Mouse (Mus musculus): ENCODE measurements around the gene Tnrc6b.

The Tnrc6b gene

GRCm38 (mm10) chr15:80886361-80887156 lies 175.4 kb downstream of the Tnrc6b start:
- no peak for TF ChIP-seq GATA4 (IDR thresholded peaks at IDR 0.05; ENCODE audit: insufficient replicate concordance, low read length)

- TF ChIP-seq GATA4 (IDR thresholded peaks at IDR 0.05; ENCODE audit: insufficient replicate concordance, low read length), result no peak
Observed at GRCm38 (mm10) chr15:80892341-80892740, 181.2 kb downstream of the Tnrc6b start.

- no peak for TF ChIP-seq GATA4 (IDR thresholded peaks at IDR 0.05; ENCODE audit: insufficient replicate concordance, low read length)
Observed at GRCm38 (mm10) chr15:80896741-80897140, 185.6 kb downstream of the Tnrc6b start.

GRCm38 (mm10) chr15:80897911-80898310 lies 186.8 kb downstream of the Tnrc6b start:
- TF ChIP-seq GATA4 (IDR thresholded peaks at IDR 0.05; ENCODE audit: insufficient replicate concordance, low read length), result no peak

- TF ChIP-seq GATA4 (IDR thresholded peaks at IDR 0.05; ENCODE audit: insufficient replicate concordance, low read length), result no peak
Observed at GRCm38 (mm10) chr15:80899806-80900205, 188.7 kb downstream of the Tnrc6b start.

- TF ChIP-seq GATA4 (IDR thresholded peaks at IDR 0.05; ENCODE audit: insufficient replicate concordance, low read length), result no peak
Observed at GRCm38 (mm10) chr15:80901806-80902513, 190.8 kb downstream of the Tnrc6b start.

- TF ChIP-seq GATA4 (IDR thresholded peaks at IDR 0.05; ENCODE audit: insufficient replicate concordance, low read length), result no peak
Observed at GRCm38 (mm10) chr15:80910183-80910582, 199.1 kb downstream of the Tnrc6b start.

GRCm38 (mm10) chr15:80910790-80911531 lies 199.8 kb downstream of the Tnrc6b start:
- no peak for TF ChIP-seq GATA4 (IDR thresholded peaks at IDR 0.05; ENCODE audit: insufficient replicate concordance, low read length)

- TF ChIP-seq GATA4 (IDR thresholded peaks at IDR 0.05; ENCODE audit: insufficient replicate concordance, low read length), result no peak
Observed at GRCm38 (mm10) chr15:80912175-80912574, 201.1 kb downstream of the Tnrc6b start.

- no peak for TF ChIP-seq GATA4 (IDR thresholded peaks at IDR 0.05; ENCODE audit: insufficient replicate concordance, low read length)
Observed at GRCm38 (mm10) chr15:80913803-80914202, 202.7 kb downstream of the Tnrc6b start.

GRCm38 (mm10) chr15:80915850-80916249 lies 204.7 kb downstream of the Tnrc6b start:
- no peak for TF ChIP-seq GATA4 (IDR thresholded peaks at IDR 0.05; ENCODE audit: insufficient replicate concordance, low read length)

GRCm38 (mm10) chr15:80916621-80917020 lies 205.5 kb downstream of the Tnrc6b start:
- TF ChIP-seq GATA4 (IDR thresholded peaks at IDR 0.05; ENCODE audit: insufficient replicate concordance, low read length), result no peak

GRCm38 (mm10) chr15:80920346-80920745 lies 209.2 kb downstream of the Tnrc6b start:
- TF ChIP-seq GATA4 (IDR thresholded peaks at IDR 0.05; ENCODE audit: insufficient replicate concordance, low read length), result no peak

- TF ChIP-seq GATA4 (IDR thresholded peaks at IDR 0.05; ENCODE audit: insufficient replicate concordance, low read length), result no peak
Observed at GRCm38 (mm10) chr15:80921781-80922180, 210.7 kb downstream of the Tnrc6b start.

- no peak for TF ChIP-seq GATA4 (IDR thresholded peaks at IDR 0.05; ENCODE audit: insufficient replicate concordance, low read length)
Observed at GRCm38 (mm10) chr15:80924211-80924610, 213.1 kb downstream of the Tnrc6b start.

Measured in liver, adult (tissue).